Mouse (Mus musculus): ENCODE data around the gene Med13l. TPM values are rescaled to one million over a fixed set of nuclear protein-coding genes. Genes with fewer than 3 reads are reported as not detected.

The Med13l gene
- polyA plus RNA-seq, 1 experiment from 2014 or later: 14.9 TPM

GRCm38 (mm10) chr5:118747026-118747425, 186.5 kb downstream of the Med13l start:
- WGBS: 73% methylated on average over 10 of the region's 10 CpGs
- no peak overlapping the region for H3K4me2 ChIP-seq (ENCODE audit: low read length)
- H3K27me3 ChIP-seq (replicated peaks; ENCODE audit: control insufficient read depth, insufficient read depth, low read length): no peaks in the 10 kb centered on the region
- peaks cover 88% of the 10 kb centered on the region for H3K36me3 ChIP-seq (ENCODE audit: control insufficient read depth, insufficient read depth, low read length)
- no peak overlapping the region for H3K9ac ChIP-seq (ENCODE audit: low read length)
- ATAC-seq (replicated peaks; ENCODE audit: low FRiP score, low TSS enrichment, low read depth): no peak
- H3K4me3 ChIP-seq (ENCODE audit: low read depth, low read length): no peak overlapping the region
- no peaks in the 10 kb centered on the region for H3K4me1 ChIP-seq (replicated peaks; ENCODE audit: control insufficient read depth, insufficient read depth, low read length)
- H3K9me3 ChIP-seq (ENCODE audit: control insufficient read depth, low read length): no peaks in the 10 kb centered on the region
- no peak for DNase-seq (ENCODE audit: low spot score)
- H3K27ac ChIP-seq (ENCODE audit: low read depth): no peak overlapping the region

- Histone ChIP-seq H3K9ac (ENCODE audit: low read length) (no peak overlapping the region), H3K27me3 (replicated peaks; ENCODE audit: control insufficient read depth, insufficient read depth, low read length) (no peaks in the 10 kb centered on the region), H3K4me3 (ENCODE audit: low read depth, low read length) (no peak overlapping the region), H3K9me3 (ENCODE audit: control insufficient read depth, low read length) (no peaks in the 10 kb centered on the region), H3K4me1 (replicated peaks; ENCODE audit: control insufficient read depth, insufficient read depth, low read length) (no peaks in the 10 kb centered on the region), H3K4me2 (ENCODE audit: low read length) (no peak overlapping the region), H3K27ac (ENCODE audit: low read depth) (no peak overlapping the region), H3K36me3 (ENCODE audit: control insufficient read depth, insufficient read depth, low read length) (peaks cover 89% of the 10 kb centered on the region)
- ATAC-seq (replicated peaks; ENCODE audit: low FRiP score, low TSS enrichment, low read depth) (no peak), DNase-seq (ENCODE audit: low spot score) (no peak)
- 78% methylated on average over 13 of the region's 13 CpGs for WGBS
These were observed 191.1 kb downstream of the Med13l start for GRCm38 (mm10) chr5:118751446-118752179.

GRCm38 (mm10) chr5:118752868-118753267, 192.4 kb downstream of the Med13l start:
- Histone ChIP-seq H3K27me3 (replicated peaks; ENCODE audit: control insufficient read depth, insufficient read depth, low read length) (no peaks in the 10 kb centered on the region), H3K4me3 (ENCODE audit: low read depth, low read length) (no peak overlapping the region), H3K27ac (ENCODE audit: low read depth) (no peak overlapping the region), H3K9ac (ENCODE audit: low read length) (no peak overlapping the region), H3K4me2 (ENCODE audit: low read length) (no peak overlapping the region), H3K36me3 (ENCODE audit: control insufficient read depth, insufficient read depth, low read length) (peaks cover 90% of the 10 kb centered on the region), H3K4me1 (replicated peaks; ENCODE audit: control insufficient read depth, insufficient read depth, low read length) (0 out of 2 replicates have a peak, but pooled peaks cover 3% of the 10 kb centered on the region), H3K9me3 (ENCODE audit: control insufficient read depth, low read length) (no peaks in the 10 kb centered on the region)
- DNase-seq (ENCODE audit: low spot score) (no peak), ATAC-seq (replicated peaks; ENCODE audit: low FRiP score, low TSS enrichment, low read depth) (no peak)
- WGBS: 81% methylated on average over 3 of the region's 3 CpGs

GRCm38 (mm10) chr5:118753471-118754044, 193.1 kb downstream of the Med13l start:
- Histone ChIP-seq H3K9me3 (ENCODE audit: control insufficient read depth, low read length) (no peaks in the 10 kb centered on the region), H3K9ac (ENCODE audit: low read length) (no peak overlapping the region), H3K4me3 (ENCODE audit: low read depth, low read length) (no peak overlapping the region), H3K27ac (ENCODE audit: low read depth) (no peak overlapping the region), H3K4me2 (ENCODE audit: low read length) (no peak overlapping the region), H3K4me1 (replicated peaks; ENCODE audit: control insufficient read depth, insufficient read depth, low read length) (0 out of 2 replicates have a peak, but pooled peaks cover 3% of the 10 kb centered on the region), H3K36me3 (ENCODE audit: control insufficient read depth, insufficient read depth, low read length) (peaks cover 93% of the 10 kb centered on the region), H3K27me3 (replicated peaks; ENCODE audit: control insufficient read depth, insufficient read depth, low read length) (no peaks in the 10 kb centered on the region)
- WGBS: 81% methylated on average over 10 of the region's 10 CpGs
- ATAC-seq (replicated peaks; ENCODE audit: low FRiP score, low TSS enrichment, low read depth) (no peak), DNase-seq (ENCODE audit: low spot score) (no peak)

- Histone ChIP-seq H3K4me2 (ENCODE audit: low read length) (no peak overlapping the region), H3K27ac (ENCODE audit: low read depth) (no peak overlapping the region), H3K27me3 (replicated peaks; ENCODE audit: control insufficient read depth, insufficient read depth, low read length) (no peaks in the 10 kb centered on the region), H3K9ac (ENCODE audit: low read length) (no peak overlapping the region), H3K4me1 (replicated peaks; ENCODE audit: control insufficient read depth, insufficient read depth, low read length) (0 out of 2 replicates have a peak, but pooled peaks cover 3% of the 10 kb centered on the region), H3K4me3 (ENCODE audit: low read depth, low read length) (no peak overlapping the region), H3K9me3 (ENCODE audit: control insufficient read depth, low read length) (no peaks in the 10 kb centered on the region), H3K36me3 (ENCODE audit: control insufficient read depth, insufficient read depth, low read length) (peaks cover 93% of the 10 kb centered on the region)
- no peak for DNase-seq (ENCODE audit: low spot score)
- WGBS: 87% methylated on average over 4 of the region's 4 CpGs
- no peak for ATAC-seq (replicated peaks; ENCODE audit: low FRiP score, low TSS enrichment, low read depth)
These were observed 193.8 kb downstream of the Med13l start for GRCm38 (mm10) chr5:118754191-118754759.

GRCm38 (mm10) chr5:118756078-118756477, 195.6 kb downstream of the Med13l start:
- Histone ChIP-seq H3K9me3 (ENCODE audit: control insufficient read depth, low read length) (no peaks in the 10 kb centered on the region), H3K9ac (ENCODE audit: low read length) (no peak overlapping the region), H3K4me3 (ENCODE audit: low read depth, low read length) (no peak overlapping the region), H3K4me2 (ENCODE audit: low read length) (no peak overlapping the region), H3K4me1 (replicated peaks; ENCODE audit: control insufficient read depth, insufficient read depth, low read length) (0 out of 2 replicates have a peak, but pooled peaks cover 3% of the 10 kb centered on the region), H3K27ac (ENCODE audit: low read depth) (no peak overlapping the region), H3K36me3 (ENCODE audit: control insufficient read depth, insufficient read depth, low read length) (peaks cover 91% of the 10 kb centered on the region), H3K27me3 (replicated peaks; ENCODE audit: control insufficient read depth, insufficient read depth, low read length) (no peaks in the 10 kb centered on the region)
- no peak for ATAC-seq (replicated peaks; ENCODE audit: low FRiP score, low TSS enrichment, low read depth)
- 67% methylated on average over 2 of the region's 2 CpGs for WGBS
- DNase-seq (ENCODE audit: low spot score): no peak

- Histone ChIP-seq H3K4me3 (ENCODE audit: low read depth, low read length) (no peak overlapping the region), H3K4me1 (replicated peaks; ENCODE audit: control insufficient read depth, insufficient read depth, low read length) (0 out of 2 replicates have a peak, but pooled peaks cover 3% of the 10 kb centered on the region), H3K36me3 (ENCODE audit: control insufficient read depth, insufficient read depth, low read length) (peaks cover 91% of the 10 kb centered on the region), H3K27ac (ENCODE audit: low read depth) (no peak overlapping the region), H3K4me2 (ENCODE audit: low read length) (no peak overlapping the region), H3K27me3 (replicated peaks; ENCODE audit: control insufficient read depth, insufficient read depth, low read length) (no peaks in the 10 kb centered on the region), H3K9me3 (ENCODE audit: control insufficient read depth, low read length) (no peaks in the 10 kb centered on the region), H3K9ac (ENCODE audit: low read length) (no peak overlapping the region)
- WGBS: 48% methylated on average over 17 of the region's 17 CpGs
- DNase-seq (ENCODE audit: low spot score) (no peak), ATAC-seq (replicated peaks; ENCODE audit: low FRiP score, low TSS enrichment, low read depth) (no peak)
These were observed 197.2 kb downstream of the Med13l start for GRCm38 (mm10) chr5:118757396-118758301.

- H3K36me3 ChIP-seq (ENCODE audit: control insufficient read depth, insufficient read depth, low read length): peaks cover 82% of the 10 kb centered on the region
- 0 out of 2 replicates have a peak, but pooled peaks cover 3% of the 10 kb centered on the region for H3K4me1 ChIP-seq (replicated peaks; ENCODE audit: control insufficient read depth, insufficient read depth, low read length)
These were observed 200.5 kb downstream of the Med13l start for GRCm38 (mm10) chr5:118760986-118761385.

More at GRCm38 (mm10) chr5:118760986-118761385, 200.5 kb downstream of the Med13l start:
- Histone ChIP-seq H3K4me2 (ENCODE audit: low read length) (no peak overlapping the region), H3K27me3 (replicated peaks; ENCODE audit: control insufficient read depth, insufficient read depth, low read length) (no peaks in the 10 kb centered on the region), H3K27ac (ENCODE audit: low read depth) (no peak overlapping the region), H3K9me3 (ENCODE audit: control insufficient read depth, low read length) (no peaks in the 10 kb centered on the region), H3K4me3 (ENCODE audit: low read depth, low read length) (no peak overlapping the region), H3K9ac (ENCODE audit: low read length) (no peak overlapping the region)
- 88% methylated on average over 10 of the region's 10 CpGs for WGBS
- DNase-seq (ENCODE audit: low spot score) (no peak), ATAC-seq (replicated peaks; ENCODE audit: low FRiP score, low TSS enrichment, low read depth) (no peak)
